Mouse (Mus musculus): ENCODE results near the gene Cdk2ap2. TPM values are rescaled to one million over a fixed set of nuclear protein-coding genes. Genes with fewer than 3 reads are reported as not detected.
"Not testable (repeated sequence)": the region's sequence is repeated elsewhere in the genome, so short reads cannot be mapped to it uniquely, and the experiment has no call there.

Cdk2ap2 gene
- total RNA-seq, 4 experiments from 2014 or later: 20.2 to 28.9 (median 23.4) TPM

GRCm38 (mm10) chr19:4115144-4115543, 18.2 kb downstream of the Cdk2ap2 start:
- no peak for DNase-seq (ENCODE audit: low spot score in 2 of 2)

GRCm38 (mm10) chr19:4115816-4116215, 18.8 kb downstream of the Cdk2ap2 start:
- no peak for DNase-seq (ENCODE audit: low spot score in 2 of 2)

- DNase-seq (ENCODE audit: low spot score in 2 of 2): no peak
Measured at GRCm38 (mm10) chr19:4117006-4117405, 20.0 kb downstream of the Cdk2ap2 start.

DNA sequence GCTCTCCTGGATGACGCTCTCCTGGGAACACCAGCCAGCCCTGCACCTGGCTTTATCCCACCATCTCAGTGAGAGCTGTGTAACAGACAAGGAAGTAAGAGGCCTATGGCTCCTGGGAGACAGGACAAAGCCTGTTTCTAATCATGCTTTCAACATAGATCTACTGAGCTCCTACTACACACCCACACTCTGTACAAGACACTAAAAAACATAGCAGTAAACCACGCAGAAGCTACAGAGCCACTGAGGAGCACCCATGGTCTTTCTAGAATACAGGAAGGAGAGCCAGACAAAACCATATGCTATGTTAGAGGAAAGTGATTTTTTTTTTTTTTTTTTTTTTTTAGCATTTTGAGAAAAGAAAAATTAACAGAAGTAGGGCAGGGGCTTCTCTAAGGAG, 21.4 kb downstream of the Cdk2ap2 start:
- no peak for DNase-seq (ENCODE audit: low spot score in 2 of 2)

- DNase-seq (ENCODE audit: low spot score in 2 of 2): no peak
Measured at GRCm38 (mm10) chr19:4119716-4120487, 22.9 kb downstream of the Cdk2ap2 start.

DNA sequence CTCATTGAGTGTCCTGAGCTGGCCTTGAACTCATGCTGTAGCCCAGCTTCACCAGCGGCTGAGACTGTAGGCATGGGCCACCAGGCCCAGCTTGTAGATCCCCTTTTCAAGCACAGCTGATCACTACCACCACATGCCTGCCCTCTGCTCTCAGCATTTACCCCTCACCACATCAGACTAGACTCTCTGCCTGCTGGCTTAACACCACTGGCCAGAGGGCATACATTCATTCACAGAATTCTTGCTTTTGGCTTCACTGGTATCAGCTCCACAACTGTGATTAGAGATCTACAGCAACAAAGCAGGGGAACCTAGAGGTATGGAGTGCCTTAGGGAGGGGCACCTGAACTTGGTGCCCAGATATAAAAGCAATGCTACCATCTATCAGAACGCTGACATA, 23.5 kb downstream of the Cdk2ap2 start:
- no peak for DNase-seq (ENCODE audit: low spot score in 2 of 2)

DNA sequence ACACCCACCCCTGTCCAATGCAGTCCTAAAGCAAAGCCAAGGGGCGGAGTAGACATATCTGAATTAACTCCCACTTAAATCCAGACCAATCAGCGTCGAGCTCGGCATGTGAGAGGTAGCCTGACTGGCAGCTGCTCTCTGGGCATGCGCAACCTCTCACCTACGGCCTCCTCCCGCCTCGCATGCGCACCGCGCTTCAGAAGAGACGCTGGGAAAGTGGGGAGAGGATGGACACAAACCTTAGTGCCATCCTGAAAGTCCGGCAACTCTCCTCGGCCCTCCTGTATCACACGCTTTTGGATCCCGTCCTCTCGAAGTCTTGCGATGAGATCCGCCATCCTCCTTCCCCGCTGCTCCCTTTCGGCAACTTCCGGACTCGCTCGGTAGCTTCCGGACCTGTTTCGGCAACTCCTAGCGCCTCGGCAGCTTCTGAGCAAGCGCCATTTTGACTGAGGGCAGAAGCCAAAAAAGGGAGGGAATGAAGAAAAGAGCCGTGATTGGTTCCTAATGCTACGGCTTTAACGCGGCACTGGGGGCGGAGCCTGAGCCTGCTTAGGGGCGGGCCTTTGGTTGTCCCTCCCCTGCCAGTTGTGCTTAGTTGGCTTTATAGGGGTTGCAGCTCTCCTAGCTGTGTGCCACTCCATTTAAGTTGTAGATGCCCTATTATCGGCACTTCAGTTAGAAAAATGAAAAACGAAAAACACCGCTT, 24.3 kb downstream of the Cdk2ap2 start:
- peak; percentile 97 to 98 for DNase-seq (ENCODE audit: low spot score in 2 of 2)

- DNase-seq (ENCODE audit: low spot score in 2 of 2): not testable (repeated sequence)
Measured at GRCm38 (mm10) chr19:4121896-4122295, 24.9 kb downstream of the Cdk2ap2 start.

DNA sequence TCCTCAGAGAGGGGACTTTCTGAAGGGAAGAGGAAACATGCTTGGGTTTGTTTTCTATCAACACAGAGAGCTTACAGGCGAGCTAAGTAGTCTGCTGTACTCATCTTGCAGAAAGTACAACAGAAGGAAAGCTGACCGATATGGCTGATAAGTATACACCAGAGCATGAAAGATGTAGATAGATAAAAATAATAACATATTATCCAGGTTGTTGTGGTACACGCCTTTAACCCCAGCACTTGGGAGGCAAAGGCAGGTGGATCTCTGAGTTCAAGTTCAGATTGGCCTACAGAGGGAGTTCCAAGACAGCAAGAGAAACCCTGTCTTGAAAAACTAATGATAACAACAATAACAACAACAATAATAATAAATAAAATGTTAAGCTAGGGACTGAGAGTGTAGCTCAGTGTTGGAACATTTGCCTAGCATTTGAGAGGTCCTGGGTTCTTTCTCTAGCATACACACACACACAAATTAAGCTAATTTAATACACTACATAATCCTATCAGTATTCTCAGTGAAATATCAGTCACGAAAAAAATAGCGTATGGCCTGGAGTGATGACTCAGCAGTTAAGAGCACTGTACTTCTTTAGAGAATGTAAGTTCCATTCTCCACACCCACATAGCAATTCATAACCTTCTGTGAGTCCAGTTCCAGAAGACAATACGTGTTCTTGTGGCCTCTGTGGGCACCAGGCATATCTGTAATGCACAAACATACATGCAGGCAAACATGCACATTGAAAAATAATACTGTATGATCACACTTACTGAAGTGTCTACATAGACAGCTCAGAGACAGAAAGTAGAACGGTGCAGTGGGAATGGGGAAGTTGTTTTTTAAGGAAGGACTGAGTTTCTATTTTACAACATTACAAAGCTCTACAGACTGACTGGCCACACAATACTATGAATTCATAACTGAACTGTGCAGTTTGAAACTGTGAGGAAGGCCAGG, 25.7 kb downstream of the Cdk2ap2 start:
- DNase-seq (ENCODE audit: low spot score in 2 of 2): no peak

- no peak for DNase-seq (ENCODE audit: low spot score in 2 of 2)
Measured at GRCm38 (mm10) chr19:4124432-4124831, 27.4 kb downstream of the Cdk2ap2 start.

- DNase-seq (ENCODE audit: low spot score in 2 of 2): not testable (repeated sequence)
Measured at GRCm38 (mm10) chr19:4125268-4125667, 28.3 kb downstream of the Cdk2ap2 start.

- peak; percentile 83 to 98 for DNase-seq (ENCODE audit: low spot score in 2 of 2)
Measured at GRCm38 (mm10) chr19:4125741-4126696, 29.0 kb downstream of the Cdk2ap2 start, which contains the start of gene Aip. Aip (minus strand) TSS chr19:4125858.

DNA sequence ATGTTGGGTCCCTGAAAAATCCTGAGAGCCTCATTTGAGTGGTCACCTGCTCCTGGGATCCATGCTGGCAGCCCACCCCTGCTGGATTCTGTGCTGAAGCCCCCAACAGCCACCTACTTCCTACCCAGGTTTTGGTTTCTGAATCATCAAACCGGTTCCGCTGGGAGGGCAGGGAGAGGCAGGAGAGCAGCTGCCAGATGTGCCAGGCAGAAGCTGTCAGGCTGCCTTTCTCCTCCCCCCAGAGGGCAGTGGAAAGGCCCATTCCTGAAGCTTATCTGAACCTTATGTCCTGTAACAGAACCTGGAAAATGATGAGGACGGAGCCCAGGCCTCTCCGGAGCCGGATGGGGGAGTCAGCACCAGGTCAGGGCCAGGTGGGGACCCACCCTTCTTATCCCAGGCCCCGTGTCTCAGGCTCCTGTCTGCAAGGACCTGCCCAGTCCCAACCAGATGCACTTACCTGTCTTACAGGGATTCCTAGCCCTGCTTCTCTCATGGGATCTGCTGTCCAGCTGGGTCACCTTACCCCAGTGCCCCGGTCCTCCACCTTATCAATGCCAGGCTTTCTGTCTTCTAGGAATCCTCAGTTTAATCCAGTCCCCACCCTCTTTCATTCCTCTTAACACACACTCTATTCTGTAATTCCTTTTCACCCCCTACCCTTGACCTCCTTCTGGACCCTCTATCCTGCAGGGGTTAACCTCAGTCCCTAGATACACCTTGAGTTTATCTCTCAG, 29.9 kb downstream of the Cdk2ap2 start:
- no peak for DNase-seq (ENCODE audit: low spot score in 2 of 2)

DNA sequence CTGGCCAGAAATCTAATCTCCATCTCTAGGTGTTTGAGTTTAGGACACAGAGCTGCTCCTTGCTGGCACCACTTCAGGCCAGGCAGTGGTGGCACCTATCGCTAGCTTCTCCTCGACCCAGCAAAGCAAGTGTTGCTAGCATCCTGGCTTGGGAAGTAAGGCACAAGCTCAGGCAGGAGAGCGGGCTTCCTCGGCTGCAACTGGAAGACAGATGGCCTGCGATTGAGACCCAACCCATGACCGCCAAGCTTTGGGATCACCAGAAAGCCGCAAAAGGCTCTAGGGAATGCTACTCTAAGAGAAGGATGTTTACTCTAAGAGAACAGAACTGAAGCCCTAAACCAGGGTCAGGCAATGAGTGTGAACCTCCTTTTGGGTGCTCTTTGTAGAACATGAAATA, 32.5 kb downstream of the Cdk2ap2 start:
- no peak for DNase-seq (ENCODE audit: low spot score in 2 of 2)

GRCm38 (mm10) chr19:4130106-4130505, 33.1 kb downstream of the Cdk2ap2 start:
- DNase-seq (ENCODE audit: low spot score in 2 of 2): no peak

GRCm38 (mm10) chr19:4131075-4131474, 34.1 kb downstream of the Cdk2ap2 start:
- DNase-seq (ENCODE audit: low spot score in 2 of 2): no peak

- DNase-seq (ENCODE audit: low spot score in 2 of 2): no peak
Measured at GRCm38 (mm10) chr19:4131768-4132167, 34.8 kb downstream of the Cdk2ap2 start.

DNA sequence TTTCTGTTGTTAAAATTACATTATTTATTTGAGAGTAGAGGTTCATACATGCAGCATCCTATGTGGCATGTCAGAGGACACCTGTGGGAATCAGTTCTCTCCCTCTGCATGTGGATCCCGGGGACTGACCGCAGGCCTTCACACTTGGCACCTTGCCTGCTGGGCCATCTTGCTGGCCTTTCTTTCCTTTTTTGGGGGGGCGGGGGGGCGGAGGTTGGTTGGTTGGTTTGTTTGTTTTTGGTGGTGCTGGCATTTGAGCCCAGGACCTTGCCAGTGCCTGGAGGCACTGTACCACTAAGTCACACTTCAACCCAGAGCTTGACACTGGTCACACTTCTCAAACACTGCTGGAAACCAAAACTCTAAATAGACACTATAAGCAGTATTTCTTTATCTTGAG, 37.4 kb downstream of the Cdk2ap2 start:
- no peak for DNase-seq (ENCODE audit: low spot score in 2 of 2)

- DNase-seq (ENCODE audit: low spot score in 2 of 2): not testable (repeated sequence)
Measured at GRCm38 (mm10) chr19:4135229-4135962, 38.4 kb downstream of the Cdk2ap2 start.
